Mouse (Mus musculus) midbrain, embryonic 14.5 days (tissue): ENCODE results near the gene Mindy2. TPM values are rescaled to one million over a fixed set of nuclear protein-coding genes. Genes with fewer than 3 reads are reported as not detected.

Source experiments
- ATAC-seq: fragments of 200-750 bp; cut with Nextera tagmentation; 2 replicates; pipeline ENCODE4 v1.8.0; 2017; ENCODE audit warnings: moderate number of reproducible peaks, moderate library complexity; ENCODE audit not compliant: low FRiP score, low TSS enrichment
- DNase-seq: peaks from one replicate; pipeline ENCODE4 v3.0.0-alpha.2; 2015
- H3K27ac ChIP-seq: fragments of 300-500 bp; sonication (generic); replicated peaks from 2 replicates; pipeline ENCODE4 v1.5.1; 2014; ENCODE audit warnings: mild to moderate bottlenecking, low read depth, low read length, moderate library complexity
- H3K27me3 ChIP-seq: fragments of 300-500 bp; sonication (generic); 2 replicates; pipeline ENCODE4 v1.6.1; 2014; ENCODE audit warnings: low read length, control low read depth, mixed read lengths; ENCODE audit not compliant: control insufficient read depth, insufficient read depth
- H3K36me3 ChIP-seq: fragments of 300-500 bp; sonication (generic); 2 replicates; pipeline ENCODE4 v1.6.1; 2014; ENCODE audit warnings: low read length, control low read depth; ENCODE audit not compliant: control insufficient read depth, insufficient read depth
- H3K4me1 ChIP-seq: fragments of 300-500 bp; sonication (generic); 2 replicates; pipeline ENCODE4 v1.6.1; 2014; ENCODE audit warnings: mild to moderate bottlenecking, antibody characterized with exemption, low read length, control low read depth; ENCODE audit not compliant: control insufficient read depth, insufficient read depth
- H3K4me2 ChIP-seq: fragments of 300-500 bp; sonication (generic); 2 replicates; pipeline ENCODE4 v1.6.1; 2014; ENCODE audit warnings: mild to moderate bottlenecking, low read length, moderate library complexity
- H3K4me3 ChIP-seq: fragments of 300-500 bp; sonication (generic); replicated peaks from 2 replicates; pipeline ENCODE4 v1.5.1; 2014; ENCODE audit warnings: low read depth, low read length
- H3K9ac ChIP-seq: fragments of 300-500 bp; sonication (generic); replicated peaks from 2 replicates; pipeline ENCODE4 v1.6.1; 2014; ENCODE audit warnings: mild to moderate bottlenecking, low read length, moderate library complexity
- H3K9me3 ChIP-seq: fragments of 300-500 bp; sonication (generic); 2 replicates; pipeline ENCODE4 v1.6.1; 2016; ENCODE audit warnings: low read length, control low read depth, mixed read lengths; ENCODE audit not compliant: control insufficient read depth
- whole genome bisulfite sequencing: fragments of 180-500 bp; shearing (Covaris S2); extraction: QIAGEN DNeasy Blood & Tissue Kit; methylation state at CpG from one replicate; pipeline ENCODE4 v1.1.7; 2014; 5-methylcytosine and 5-hydroxymethylcytosine counted together
- polyA plus RNA-seq: library from polyadenylated mRNA; unstranded; fragments of >200 nt; fragmentation: Nextera tagmentation; extraction: Ambion mirVana; gene quantifications from 2 replicates; pipeline ENCODE4 v1.2.1, GENCODE M21; 2014

Gene Mindy2
- polyA plus RNA-seq, 1 experiment from 2014 or later, result 23.0 TPM

DNA sequence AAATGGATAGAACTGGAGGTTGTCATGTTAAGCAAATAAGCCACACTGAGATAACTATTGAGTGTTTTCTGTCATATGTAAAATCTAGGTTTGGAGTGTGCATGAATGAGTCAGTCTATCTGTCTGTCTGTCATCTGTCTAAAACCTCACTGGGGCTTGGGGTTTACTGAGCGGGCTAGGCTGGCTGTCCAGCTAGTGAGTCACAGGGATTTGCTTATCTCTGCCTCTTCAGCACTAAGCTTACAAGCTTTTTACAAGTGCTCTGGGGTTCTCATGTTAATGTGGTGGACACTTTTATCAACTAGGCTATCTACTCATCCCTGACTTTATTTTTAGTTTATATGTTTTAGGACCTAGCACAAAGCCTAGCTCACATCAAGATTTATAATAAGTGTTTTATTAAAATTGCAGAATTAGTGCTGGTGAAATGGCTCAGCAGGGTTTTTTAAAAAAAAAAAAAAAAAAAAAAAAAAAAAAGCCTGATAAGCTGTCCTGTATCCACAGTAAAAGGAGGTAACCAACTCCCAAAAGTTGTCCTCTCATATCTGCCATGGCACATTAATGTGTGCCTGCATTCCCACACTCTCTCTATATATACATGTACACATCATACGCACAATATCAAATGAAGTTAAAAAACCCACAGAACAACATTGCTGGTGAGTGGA lies 31.5 kb upstream of the Mindy2 start:
- WGBS, result 77% methylated on average over 2 of the region's 2 CpGs
- DNase-seq (no peak), ATAC-seq (no peak)
- no peak overlapping the region for H3K9ac ChIP-seq
- no peaks in the 10 kb centered on the region for H3K36me3 ChIP-seq
- no peak overlapping the region for H3K4me2 ChIP-seq
- H3K27ac ChIP-seq, result no peak overlapping the region
- H3K9me3 ChIP-seq, result no peaks in the 10 kb centered on the region
- no peaks in the 10 kb centered on the region for H3K27me3 ChIP-seq
- H3K4me3 ChIP-seq, result no peak overlapping the region
- H3K4me1 ChIP-seq, result no peaks in the 10 kb centered on the region

DNA sequence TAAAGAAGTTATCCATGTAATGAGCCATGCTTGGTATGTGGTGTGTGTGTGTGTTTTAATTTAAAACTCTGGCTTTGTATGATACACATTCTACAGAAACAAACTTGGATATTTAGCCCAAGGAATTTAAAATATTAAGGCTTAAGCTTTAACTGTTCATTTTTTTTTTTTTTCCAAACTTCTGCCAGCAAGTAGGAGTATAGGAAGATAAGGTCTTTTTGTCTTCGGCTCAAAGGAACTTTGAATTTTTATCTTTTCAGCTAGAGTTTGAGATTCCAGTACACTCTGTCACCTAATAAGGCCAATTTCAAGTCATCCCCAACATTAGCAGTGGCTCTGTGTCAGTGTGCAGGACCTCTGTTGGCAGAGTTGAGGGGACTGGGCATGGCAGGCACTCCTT lies 25.2 kb upstream of the Mindy2 start:
- WGBS, result 83% methylated on average over 1 of the region's 1 CpGs
- Histone ChIP-seq H3K9ac (no peak overlapping the region), H3K4me1 (peaks cover 14% of the 10 kb centered on the region)

DNA sequence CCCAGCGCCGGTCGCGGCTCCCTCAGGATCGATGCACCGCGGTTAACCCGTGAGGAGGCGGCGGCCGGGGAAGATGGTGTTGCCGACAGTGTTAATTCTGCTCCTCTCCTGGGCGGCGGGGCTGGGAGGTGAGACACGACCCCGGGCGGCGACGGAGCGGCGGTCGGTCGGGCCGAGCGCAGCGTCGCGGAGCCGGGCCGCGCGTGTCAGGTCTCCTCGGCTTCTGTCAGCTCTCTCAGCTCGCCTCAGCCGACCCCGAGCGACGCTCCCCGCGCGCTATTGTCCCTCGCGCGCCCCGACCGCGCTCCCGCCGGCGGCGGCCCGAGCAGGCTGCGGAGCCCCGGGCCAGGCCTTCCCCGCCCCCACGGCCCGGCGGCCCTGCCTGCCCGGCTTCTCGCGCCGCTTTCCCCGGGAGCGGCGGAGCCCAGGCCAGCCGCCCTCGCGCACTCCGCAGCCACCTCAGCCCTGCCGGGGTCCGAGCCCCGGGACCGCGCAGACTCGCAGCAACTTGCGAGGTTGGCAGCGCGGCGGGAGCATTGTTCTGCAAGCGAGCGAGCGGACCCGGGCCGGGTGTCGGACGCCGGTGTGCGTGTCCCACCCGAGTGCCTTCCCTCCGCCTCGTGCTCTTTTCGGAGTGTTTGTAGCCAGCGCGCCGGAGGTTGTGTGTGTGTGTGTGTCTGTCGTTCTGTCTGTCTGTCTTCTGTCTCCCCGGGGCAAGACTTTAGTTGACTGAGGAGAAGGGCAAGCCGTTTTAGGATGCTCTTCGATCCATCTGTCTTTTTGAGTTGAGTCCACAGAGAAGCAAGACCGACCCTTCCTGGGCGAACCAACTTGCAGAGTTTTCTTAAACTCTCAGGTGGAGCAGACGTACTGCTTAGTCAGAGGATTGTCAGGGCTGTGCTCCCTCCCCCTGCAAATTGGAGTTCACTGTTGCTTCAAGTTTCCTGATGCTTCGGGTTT lies 22.4 kb upstream of the Mindy2 start:
- WGBS, result under 1% methylated on average over 103 of the region's 103 CpGs
- peaks cover 14% of the 10 kb centered on the region for H3K4me1 ChIP-seq
- no peaks in the 10 kb centered on the region for H3K9me3 ChIP-seq
- H3K4me2 ChIP-seq, result peak overlapping the region; percentile 84
- ATAC-seq (peak; percentile 81), DNase-seq (no peak)
- H3K9ac ChIP-seq, result peak overlapping the region; percentile 94
- no peaks in the 10 kb centered on the region for H3K36me3 ChIP-seq
- no peaks in the 10 kb centered on the region for H3K27me3 ChIP-seq
- H3K27ac ChIP-seq, result peak overlapping the region; percentile 98
- H3K4me3 ChIP-seq, result peak overlapping the region; percentile 91

More for the DNA sequence above, 25.2 kb upstream of the Mindy2 start:
- ATAC-seq, result no peak
- Histone ChIP-seq H3K4me2 (no peak overlapping the region), H3K27ac (no peak overlapping the region), H3K36me3 (no peaks in the 10 kb centered on the region), H3K27me3 (no peaks in the 10 kb centered on the region), H3K9me3 (no peaks in the 10 kb centered on the region), H3K4me3 (no peak overlapping the region)
- no peak for DNase-seq

DNA sequence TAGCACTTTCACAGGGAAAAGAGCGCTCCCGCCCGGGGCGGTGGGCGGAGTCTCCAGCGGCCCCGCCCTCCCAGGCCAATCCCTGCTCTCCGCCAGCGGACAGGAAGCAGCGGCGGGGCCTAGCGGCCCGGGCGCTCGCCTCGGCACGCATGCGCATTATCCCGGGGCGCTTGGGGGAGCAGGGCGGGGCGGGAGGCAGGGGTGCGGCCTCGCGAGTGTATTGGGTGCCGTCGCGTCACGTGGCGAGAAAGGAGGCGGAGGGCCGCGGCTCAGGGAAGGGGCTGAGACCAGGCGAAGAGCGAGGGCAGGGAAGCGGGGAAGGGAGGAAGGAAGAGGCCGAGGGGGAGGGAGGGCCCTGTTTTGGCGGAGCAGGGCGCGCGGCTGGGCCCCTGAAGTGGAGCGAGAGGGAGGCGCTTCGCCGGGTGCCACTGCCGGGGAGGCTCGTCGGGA lies 21.7 kb upstream of the Mindy2 start, which contains the start of gene Adam10:
Adam10 (plus strand) TSS at position 316 of the 450 bp plus-strand sequence.
- peak; percentile 99 for ATAC-seq
- Histone ChIP-seq H3K27ac (peak within 1 kb of the TSS; percentile 98), H3K9ac (peak within 1 kb of the TSS; percentile 94), H3K4me3 (peak within 1 kb of the TSS; percentile 91), H3K36me3 (no peaks in the 10 kb centered on the region), H3K9me3 (no peaks in the 10 kb centered on the region), H3K4me2 (peak within 1 kb of the TSS; percentile 84), H3K27me3 (no peaks in the 10 kb centered on the region), H3K4me1 (peaks cover 14% of the 10 kb centered on the region)
- whole genome bisulfite sequencing, result under 1% methylated on average over 48 of the region's 48 CpGs
- peak; percentile 99 for DNase-seq

DNA sequence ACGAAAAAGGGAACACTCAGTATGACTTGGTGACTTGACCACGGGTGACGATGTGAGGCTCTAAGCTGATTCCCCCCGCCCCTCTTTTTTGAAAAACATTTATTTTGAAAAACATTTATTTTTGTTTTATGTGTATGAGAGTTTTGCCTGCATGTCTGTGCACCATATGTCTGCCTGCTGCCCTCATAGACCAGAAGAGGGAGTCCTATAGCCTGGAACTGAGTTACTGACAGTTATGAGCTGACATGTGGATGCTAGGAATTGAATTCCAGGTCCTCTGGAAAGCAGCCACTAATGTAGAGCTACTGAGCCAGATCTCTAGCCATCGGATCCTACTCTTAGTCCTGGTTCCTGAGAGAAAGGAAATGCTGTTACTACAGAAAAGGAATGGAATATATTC lies 19.0 kb upstream of the Mindy2 start:
- 88% methylated on average over 5 of the region's 5 CpGs for WGBS
- DNase-seq (no peak), ATAC-seq (no peak)
- H3K4me2 ChIP-seq, result no peak overlapping the region
- H3K36me3 ChIP-seq, result no peaks in the 10 kb centered on the region
- H3K9me3 ChIP-seq, result no peaks in the 10 kb centered on the region
- no peak overlapping the region for H3K27ac ChIP-seq
- H3K9ac ChIP-seq, result no peak overlapping the region
- H3K27me3 ChIP-seq, result no peaks in the 10 kb centered on the region
- no peak overlapping the region for H3K4me3 ChIP-seq
- H3K4me1 ChIP-seq, result peaks cover 5% of the 10 kb centered on the region; the same call in 1 of the 2 replicates

DNA sequence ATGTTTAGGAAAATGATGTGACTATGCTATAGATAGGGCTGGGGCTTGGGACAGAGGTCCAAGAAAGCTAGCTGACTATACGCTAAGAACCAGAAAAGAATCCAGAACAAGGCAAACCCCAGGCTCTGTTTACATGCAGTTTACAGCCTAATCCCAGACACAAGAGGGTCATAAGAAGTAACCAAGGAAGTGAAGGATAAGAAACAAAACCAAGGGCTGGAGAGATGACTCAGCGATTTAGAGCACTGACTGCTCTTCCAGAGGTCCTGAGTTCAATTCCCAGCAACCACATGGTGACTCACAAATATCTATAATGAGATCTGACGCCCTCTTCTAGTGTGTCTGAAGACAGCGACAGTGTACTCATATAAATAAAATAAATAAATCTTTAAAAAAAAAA lies 18.1 kb upstream of the Mindy2 start:
- WGBS, result 83% methylated on average over 4 of the region's 4 CpGs
- no peak for ATAC-seq

DNA sequence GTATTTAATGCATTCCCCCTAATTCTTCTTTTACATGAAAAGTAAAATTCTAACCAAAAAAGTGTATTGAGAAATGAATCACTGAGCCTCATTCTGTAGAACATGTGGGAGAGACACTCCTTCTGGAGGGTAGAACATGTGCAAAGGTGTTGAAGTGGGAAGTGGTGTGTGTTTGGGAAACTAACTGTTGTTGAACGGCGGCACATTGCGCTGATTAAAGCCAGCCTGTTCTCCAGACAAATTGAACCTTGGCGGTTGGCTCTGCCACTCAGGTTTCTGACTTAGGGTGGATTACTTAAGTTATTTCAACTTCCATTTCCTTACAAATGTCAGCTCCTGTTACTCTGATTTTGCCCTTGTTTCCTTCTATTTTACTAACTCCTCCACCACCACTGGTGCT lies 16.7 kb upstream of the Mindy2 start:
- no peak overlapping the region for H3K27ac ChIP-seq
- no peak overlapping the region for H3K4me3 ChIP-seq
- H3K4me2 ChIP-seq, result no peak overlapping the region
- no peak overlapping the region for H3K9ac ChIP-seq
- ATAC-seq (no peak), DNase-seq (no peak)
- no peaks in the 10 kb centered on the region for H3K36me3 ChIP-seq
- 91% methylated on average over 4 of the region's 4 CpGs for WGBS
- H3K27me3 ChIP-seq, result no peaks in the 10 kb centered on the region
- no peaks in the 10 kb centered on the region for H3K9me3 ChIP-seq
- no peaks in the 10 kb centered on the region for H3K4me1 ChIP-seq

More for the DNA sequence above, 18.1 kb upstream of the Mindy2 start:
- no peaks in the 10 kb centered on the region for H3K36me3 ChIP-seq
- DNase-seq, result no peak
- H3K4me1 ChIP-seq, result no peaks in the 10 kb centered on the region
- H3K9ac ChIP-seq, result no peak overlapping the region
- no peaks in the 10 kb centered on the region for H3K27me3 ChIP-seq
- no peak overlapping the region for H3K27ac ChIP-seq
- H3K4me3 ChIP-seq, result no peak overlapping the region
- H3K9me3 ChIP-seq, result no peaks in the 10 kb centered on the region
- no peak overlapping the region for H3K4me2 ChIP-seq

DNA sequence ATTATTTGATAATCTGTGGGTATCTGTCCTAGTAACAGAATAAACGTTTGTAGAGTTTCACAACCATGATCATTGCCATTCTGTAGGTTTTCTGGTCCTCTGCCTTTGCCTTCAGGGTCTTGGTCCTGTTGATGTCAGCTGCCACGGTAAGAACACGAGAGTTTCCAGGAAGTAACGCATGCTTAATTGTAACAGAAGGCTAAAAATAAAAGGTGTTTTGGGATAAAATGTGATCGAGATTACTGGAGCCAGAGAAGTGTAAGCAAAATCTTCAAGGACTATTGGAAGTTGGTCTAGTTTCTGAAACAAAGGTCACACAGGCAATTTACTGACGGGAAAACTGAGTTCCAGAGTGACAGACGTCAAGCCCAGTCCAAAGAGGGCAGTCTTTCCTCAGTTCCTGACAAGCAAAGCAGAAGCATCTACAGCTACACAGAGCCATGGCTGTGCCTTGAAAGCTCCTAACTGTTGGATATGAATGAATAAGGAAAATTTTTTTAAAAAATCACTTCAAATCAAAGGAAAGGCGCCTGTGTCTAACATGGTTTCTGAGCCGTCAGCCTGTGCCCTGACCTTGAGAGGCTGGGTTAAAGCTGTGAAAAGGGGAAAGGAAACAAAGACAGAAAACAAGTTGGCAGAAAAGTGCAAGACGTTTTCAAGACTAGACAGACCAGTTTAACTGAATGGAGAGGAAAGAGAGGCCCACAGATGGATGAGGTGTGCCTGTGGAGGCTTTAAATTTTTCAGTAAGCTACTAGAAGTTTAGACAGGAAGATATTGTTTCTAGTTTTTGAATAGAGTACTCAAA lies 15.0 kb upstream of the Mindy2 start:
- no peaks in the 10 kb centered on the region for H3K36me3 ChIP-seq
- H3K9me3 ChIP-seq, result no peaks in the 10 kb centered on the region
- no peak overlapping the region for H3K27ac ChIP-seq
- H3K4me1 ChIP-seq, result no peaks in the 10 kb centered on the region
- DNase-seq, result peak; percentile 13
- ATAC-seq, result no peak
- H3K4me2 ChIP-seq, result no peak overlapping the region
- H3K27me3 ChIP-seq, result no peaks in the 10 kb centered on the region
- no peak overlapping the region for H3K9ac ChIP-seq
- H3K4me3 ChIP-seq, result no peak overlapping the region
- whole genome bisulfite sequencing, result 57% methylated on average over 10 of the region's 10 CpGs
